Mouse (Mus musculus) ES-Bruce4 (cell line): ENCODE results near the gene Tchhl1. TPM values are rescaled to one million over a fixed set of nuclear protein-coding genes. Genes with fewer than 3 reads are reported as not detected.

Source experiments
- H3K27ac ChIP-seq: 2 replicates; pipeline ENCODE4 v1.5.1; 2012; ENCODE audit warnings: low read length, inconsistent platforms; ENCODE audit not compliant: insufficient read depth
- H3K27me3 ChIP-seq: 2 replicates; pipeline ENCODE4 v1.6.1; 2012; ENCODE audit warnings: mild to moderate bottlenecking, low read length, inconsistent platforms; ENCODE audit not compliant: control insufficient read depth, poor library complexity, insufficient read depth, severe bottlenecking
- H3K36me3 ChIP-seq: 2 replicates; pipeline ENCODE4 v1.6.1; 2012; ENCODE audit warnings: inconsistent platforms, mild to moderate bottlenecking, low read length, moderate library complexity; ENCODE audit not compliant: control insufficient read depth, poor library complexity, insufficient read depth, severe bottlenecking
- H3K4me1 ChIP-seq: one replicate; pipeline ENCODE4 v1.8.1; 2011; ENCODE audit warnings: low read length; ENCODE audit not compliant: control insufficient read depth, insufficient read depth
- H3K4me3 ChIP-seq: 2 replicates; pipeline ENCODE4 v1.5.1; 2011; ENCODE audit warnings: low read depth, mild to moderate bottlenecking, low read length
- H3K9ac ChIP-seq: 2 replicates; pipeline ENCODE4 v1.6.1; 2012; ENCODE audit warnings: low read depth, mild to moderate bottlenecking, inconsistent platforms; ENCODE audit not compliant: poor library complexity, severe bottlenecking
- H3K9me3 ChIP-seq: replicated peaks from 2 replicates; pipeline ENCODE4 v1.6.1; 2012; ENCODE audit warnings: mild to moderate bottlenecking, low read length, inconsistent platforms; ENCODE audit not compliant: control insufficient read depth, poor library complexity, insufficient read depth, severe bottlenecking
- CTCF ChIP-seq: IDR thresholded peaks from one replicate; pipeline ENCODE4 v1.8.1; 2011; ENCODE audit warnings: low read depth, low read length
- EP300 ChIP-seq: IDR thresholded peaks from 2 replicates; pipeline ENCODE4 v1.6.1; 2011; ENCODE audit warnings: low read depth, low read length; ENCODE audit not compliant: insufficient read depth
- POLR2A ChIP-seq: IDR thresholded peaks from one replicate; pipeline ENCODE4 v1.8.1; 2011; ENCODE audit warnings: low read length; ENCODE audit not compliant: insufficient read depth
- polyA plus RNA-seq: library from polyadenylated mRNA; stranded (reverse); fragments of >200 nt; gene quantifications from 2 replicates; pipeline ENCODE4 v1.2.4, GENCODE M21; 2011; ENCODE audit warnings: low read depth; ENCODE audit not compliant: missing spikeins, insufficient read depth, insufficient read length

The Tchhl1 gene
- polyA plus RNA-seq, 1 experiment = not detected

DNA sequence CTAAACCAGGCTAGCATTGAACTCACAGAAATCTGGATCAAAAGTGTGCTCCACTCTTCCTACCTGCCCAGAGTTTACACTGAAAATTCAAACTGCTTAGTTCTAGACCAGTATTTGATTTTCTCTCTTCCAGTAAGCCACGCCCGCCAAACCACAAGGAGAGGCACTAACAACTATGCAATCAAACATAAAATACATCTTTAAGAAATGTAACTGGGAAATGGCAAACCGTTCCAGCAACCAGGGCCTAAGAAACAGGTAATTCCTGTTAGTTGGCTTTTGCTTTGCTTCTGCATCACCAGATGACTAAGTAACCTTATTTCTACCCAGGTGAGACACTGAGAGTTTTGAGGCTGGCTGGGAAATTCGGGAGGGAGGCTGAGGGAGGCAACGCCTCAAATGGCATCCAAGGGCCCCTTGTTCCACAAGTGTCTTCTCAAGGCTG is 38.3 kb downstream of the Tchhl1 start:
- H3K4me1 ChIP-seq = no peaks in the 10 kb centered on the region
- no peak overlapping the region; the same call in 1 of the 2 replicates for H3K9ac ChIP-seq
- peak overlapping the region; percentile 32 for H3K27ac ChIP-seq
- TF ChIP-seq POLR2A (no peak), EP300 (no peak), CTCF (no peak)
- no peaks in the 10 kb centered on the region for H3K27me3 ChIP-seq
- H3K4me3 ChIP-seq = peak overlapping the region; percentile 19
- no peaks in the 10 kb centered on the region for H3K9me3 ChIP-seq
- no peaks in the 10 kb centered on the region for H3K36me3 ChIP-seq

DNA sequence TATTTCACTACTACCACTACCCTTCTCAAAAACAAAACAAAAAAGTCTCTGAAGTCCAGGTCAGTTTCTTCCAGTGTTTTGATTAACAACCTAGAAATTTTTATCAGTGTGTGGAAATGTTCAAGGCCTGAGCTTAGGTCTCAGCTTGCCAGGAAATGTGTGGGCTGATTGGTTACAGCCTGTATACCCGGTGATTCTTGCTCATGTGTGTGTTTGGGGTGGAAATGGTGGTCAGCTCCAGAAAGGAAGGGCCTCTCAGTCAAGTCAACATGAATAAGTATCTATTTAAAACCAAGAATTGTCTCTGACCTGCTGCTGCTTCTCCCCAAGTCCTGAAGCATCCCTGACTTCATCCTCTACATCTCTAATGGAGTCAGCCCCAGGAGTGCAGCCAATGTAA is 40.7 kb downstream of the Tchhl1 start:
- Histone ChIP-seq H3K4me3 (no peak overlapping the region), H3K36me3 (no peaks in the 10 kb centered on the region), H3K27ac (no peak overlapping the region), H3K4me1 (no peaks in the 10 kb centered on the region), H3K9ac (no peak overlapping the region), H3K27me3 (no peaks in the 10 kb centered on the region), H3K9me3 (no peaks in the 10 kb centered on the region)
- TF ChIP-seq POLR2A (no peak), CTCF (no peak), EP300 (no peak)

GRCm38 (mm10) chr3:93511036-93511435 is 42.5 kb downstream of the Tchhl1 start:
- TF ChIP-seq POLR2A = no peak
- no peak for TF ChIP-seq CTCF
- TF ChIP-seq EP300 = no peak

DNA sequence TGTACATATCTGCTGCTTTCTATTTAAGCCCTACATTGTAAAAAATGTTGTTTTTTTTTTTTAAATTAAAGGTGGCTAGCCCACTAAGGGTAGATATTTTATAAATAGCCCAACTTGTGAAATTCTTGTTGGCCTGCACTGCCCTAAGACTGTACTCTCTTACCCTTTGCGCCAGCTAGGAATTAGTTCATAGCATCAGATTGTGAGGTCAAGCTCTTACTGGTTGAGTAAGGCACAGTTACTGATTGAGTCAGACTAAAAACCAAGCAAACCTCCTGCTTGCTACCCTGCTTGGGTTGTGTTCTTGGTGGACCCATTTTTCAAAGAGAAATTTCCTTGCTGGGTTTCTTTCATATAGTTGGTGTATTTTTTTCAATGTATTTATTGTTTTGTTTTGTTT is 43.2 kb downstream of the Tchhl1 start:
- Histone ChIP-seq H3K9ac (no peak overlapping the region), H3K27me3 (no peaks in the 10 kb centered on the region; the same call in 1 of the 2 replicates), H3K27ac (no peak overlapping the region), H3K4me1 (no peaks in the 10 kb centered on the region), H3K4me3 (no peak overlapping the region), H3K36me3 (no peaks in the 10 kb centered on the region), H3K9me3 (no peaks in the 10 kb centered on the region)
- TF ChIP-seq CTCF = no peak
- no peak for TF ChIP-seq EP300
- no peak for TF ChIP-seq POLR2A

More at GRCm38 (mm10) chr3:93511036-93511435, 42.5 kb downstream of the Tchhl1 start:
- Histone ChIP-seq H3K4me3 (no peak overlapping the region), H3K36me3 (no peaks in the 10 kb centered on the region), H3K27ac (no peak overlapping the region), H3K9me3 (no peaks in the 10 kb centered on the region), H3K4me1 (no peaks in the 10 kb centered on the region), H3K27me3 (no peaks in the 10 kb centered on the region), H3K9ac (no peak overlapping the region)

DNA sequence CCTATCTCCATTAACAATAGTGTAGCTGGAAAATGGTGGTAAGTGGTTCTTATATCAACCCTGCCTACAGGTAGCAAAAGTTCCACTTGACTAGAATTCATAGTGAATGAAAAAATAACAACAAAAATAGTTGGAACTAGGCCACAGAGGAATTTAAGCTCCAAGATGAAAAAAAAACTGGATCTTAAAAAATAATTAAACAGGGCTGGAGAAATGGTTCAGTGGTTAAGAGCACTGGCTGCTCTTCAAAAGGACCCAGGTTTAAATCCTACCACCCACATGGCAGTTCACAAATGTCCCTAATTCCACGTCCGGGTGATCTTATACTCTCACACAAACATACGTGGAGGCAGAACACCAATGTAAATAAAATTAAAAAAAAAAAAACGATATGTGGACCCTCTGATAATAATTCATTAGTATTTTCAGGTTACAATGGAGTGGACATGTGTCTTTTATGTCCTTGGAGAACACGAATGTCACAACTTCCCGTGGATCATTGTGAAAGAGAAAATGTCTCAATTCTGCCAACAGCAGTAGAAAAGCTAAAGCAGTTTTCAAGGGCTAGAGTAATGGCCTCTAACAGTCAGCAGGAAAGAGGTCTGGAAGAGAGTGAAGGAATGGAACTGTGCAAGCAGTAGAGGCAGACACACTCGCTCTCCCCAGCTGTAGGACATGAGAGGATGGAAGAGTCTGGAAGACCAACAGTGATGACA is 44.0 kb downstream of the Tchhl1 start:
- Histone ChIP-seq H3K9me3 (no peaks in the 10 kb centered on the region), H3K36me3 (no peaks in the 10 kb centered on the region), H3K4me1 (no peaks in the 10 kb centered on the region), H3K27me3 (no peaks in the 10 kb centered on the region; the same call in 1 of the 2 replicates), H3K4me3 (no peak overlapping the region), H3K27ac (no peak overlapping the region), H3K9ac (no peak overlapping the region)
- no peak for TF ChIP-seq POLR2A
- TF ChIP-seq CTCF = no peak
- no peak for TF ChIP-seq EP300

DNA sequence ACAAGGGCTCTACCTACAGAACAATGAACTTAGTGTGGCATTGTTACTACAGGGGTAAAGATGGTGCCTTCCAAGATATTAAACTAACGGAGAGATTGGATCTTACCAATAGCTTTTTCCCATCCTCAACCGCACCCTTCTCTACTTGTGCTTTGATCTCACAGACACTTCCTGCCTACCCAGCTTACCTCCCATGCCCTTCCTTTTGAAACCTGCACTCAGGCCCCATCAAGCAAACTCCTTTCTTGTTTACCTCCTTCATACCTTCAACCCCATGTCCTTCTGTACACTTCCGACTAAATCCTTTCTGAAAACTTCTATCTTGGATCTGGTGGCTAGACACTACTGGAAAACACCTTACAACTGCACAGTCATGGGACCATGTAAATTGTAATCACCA is 46.1 kb downstream of the Tchhl1 start:
- H3K9ac ChIP-seq = no peak overlapping the region
- TF ChIP-seq CTCF (no peak), EP300 (no peak), POLR2A (no peak)
- H3K9me3 ChIP-seq = no peaks in the 10 kb centered on the region
- peaks cover under 1% of the 10 kb centered on the region for H3K4me1 ChIP-seq
- no peaks in the 10 kb centered on the region for H3K36me3 ChIP-seq
- H3K4me3 ChIP-seq = no peak overlapping the region
- no peak overlapping the region for H3K27ac ChIP-seq
- H3K27me3 ChIP-seq = no peaks in the 10 kb centered on the region; the same call in 1 of the 2 replicates
